Mouse (Mus musculus) neural tube, embryonic 12.5 days (tissue): ENCODE measurements at regions not wholly inside any gene's neighbourhood (a gene's known extent, or its start where the extent isn't known, plus 50 kb on each side); places are given as distances from the start of the nearest gene placed in this dataset.
"Not testable (repeated sequence)": the region's sequence is repeated elsewhere in the genome, so short reads cannot be mapped to it uniquely, and the experiment has no call there.

Experiments
- ATAC-seq: fragments of 200-750 bp; cut with Nextera tagmentation; 2 replicates; pipeline ENCODE4 v1.8.0; 2017; ENCODE audit warnings: low read depth, mild to moderate bottlenecking, moderate TSS enrichment, moderate library complexity; ENCODE audit not compliant: low FRiP score
- H3K27ac ChIP-seq: fragments of 300-500 bp; sonication (generic); 2 replicates; pipeline ENCODE4 v1.5.1; 2016
- H3K27me3 ChIP-seq: fragments of 300-500 bp; sonication (generic); replicated peaks from 2 replicates; pipeline ENCODE4 v1.6.1; 2016; ENCODE audit warnings: mild to moderate bottlenecking
- H3K36me3 ChIP-seq: fragments of 300-500 bp; sonication (generic); 2 replicates; pipeline ENCODE4 v1.6.1; 2016; ENCODE audit warnings: mild to moderate bottlenecking
- H3K4me1 ChIP-seq: fragments of 300-500 bp; sonication (generic); 2 replicates; pipeline ENCODE4 v1.6.1; 2016
- H3K4me2 ChIP-seq: fragments of 300-500 bp; sonication (generic); replicated peaks from 2 replicates; pipeline ENCODE4 v1.6.1; 2016; ENCODE audit warnings: mild to moderate bottlenecking
- H3K4me3 ChIP-seq: fragments of 300-500 bp; sonication (generic); 2 replicates; pipeline ENCODE4 v1.5.1; 2016
- H3K9ac ChIP-seq: fragments of 300-500 bp; sonication (generic); 2 replicates; pipeline ENCODE4 v1.6.1; 2016; ENCODE audit warnings: mild to moderate bottlenecking
- H3K9me3 ChIP-seq: fragments of 300-500 bp; sonication (generic); 2 replicates; pipeline ENCODE4 v1.6.1; 2016; ENCODE audit warnings: mild to moderate bottlenecking
- WGBS: fragments of 180-500 bp; shearing (Covaris S2); methylation state at CpG from one replicate; pipeline ENCODE4 v1.1.7; 2016; 5-methylcytosine and 5-hydroxymethylcytosine counted together

DNA sequence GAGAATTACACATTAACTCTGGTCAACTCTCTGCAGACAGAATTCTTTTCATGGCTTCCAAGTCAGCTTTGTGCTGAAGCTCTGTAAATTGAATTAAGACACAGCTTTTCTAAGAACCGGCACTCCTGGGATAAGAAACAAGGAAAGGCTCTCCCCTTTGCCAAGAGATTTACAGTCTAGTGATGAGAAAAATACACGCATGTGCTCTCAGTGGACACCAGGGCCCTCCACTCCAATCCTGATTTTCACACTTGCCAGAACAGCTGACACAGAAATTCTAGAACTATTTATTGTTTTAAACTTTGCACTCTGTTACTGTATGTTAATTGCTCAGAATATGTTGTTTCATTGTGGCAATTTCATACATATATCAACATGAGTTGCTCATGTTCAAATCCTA is 684.6 kb upstream of the Ptbp2 start:
- H3K36me3 ChIP-seq, result no peaks in the 10 kb centered on the region
- ATAC-seq, result no peak
- no peaks in the 10 kb centered on the region for H3K27me3 ChIP-seq
- WGBS, result 74% methylated on average over 2 of the region's 2 CpGs
- H3K9me3 ChIP-seq, result no peaks in the 10 kb centered on the region
- H3K4me3 ChIP-seq, result no peak overlapping the region
- no peak overlapping the region for H3K9ac ChIP-seq
- no peak overlapping the region for H3K4me2 ChIP-seq
- no peak overlapping the region for H3K27ac ChIP-seq
- 0 out of 2 replicates have a peak, but pooled peaks cover 4% of the 10 kb centered on the region for H3K4me1 ChIP-seq

GRCm38 (mm10) chr3:120460717-120461116 is 676.5 kb upstream of the Ptbp2 start:
- no peak for ATAC-seq
- Histone ChIP-seq H3K36me3 (no peaks in the 10 kb centered on the region), H3K9me3 (no peaks in the 10 kb centered on the region), H3K9ac (no peak overlapping the region), H3K27ac (no peak overlapping the region), H3K4me1 (no peaks in the 10 kb centered on the region), H3K27me3 (no peaks in the 10 kb centered on the region), H3K4me3 (no peak overlapping the region), H3K4me2 (no peak overlapping the region)

GRCm38 (mm10) chr3:120457912-120458311 is 673.6 kb upstream of the Ptbp2 start:
- no peaks in the 10 kb centered on the region for H3K9me3 ChIP-seq
- no peak for ATAC-seq
- H3K9ac ChIP-seq, result no peak overlapping the region
- H3K4me2 ChIP-seq, result no peak overlapping the region
- no peaks in the 10 kb centered on the region for H3K36me3 ChIP-seq
- 89% methylated on average over 7 of the region's 7 CpGs for WGBS
- H3K4me1 ChIP-seq, result no peaks in the 10 kb centered on the region
- H3K27me3 ChIP-seq, result no peaks in the 10 kb centered on the region
- no peak overlapping the region for H3K27ac ChIP-seq
- no peak overlapping the region for H3K4me3 ChIP-seq

DNA sequence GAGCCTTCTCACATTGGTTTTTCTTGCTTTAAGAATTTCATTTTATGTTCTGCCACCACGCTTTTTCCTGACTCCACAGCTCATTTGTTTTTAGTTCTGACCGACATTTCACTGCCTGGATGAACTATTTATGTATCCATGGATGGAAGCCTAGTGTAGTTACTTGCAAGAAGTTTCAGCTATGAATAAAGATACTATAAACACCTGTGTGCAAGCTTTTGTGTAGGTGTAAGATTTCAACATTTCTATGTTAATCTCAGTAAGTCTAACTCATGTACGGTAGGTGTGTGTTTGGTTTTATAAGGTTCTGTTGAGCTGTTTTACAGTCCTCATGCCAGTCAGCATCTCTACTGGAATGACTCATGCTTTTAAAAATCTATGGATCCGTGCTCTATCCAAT is 656.9 kb upstream of the Ptbp2 start:
- Histone ChIP-seq H3K9ac (no peak overlapping the region), H3K27me3 (no peaks in the 10 kb centered on the region), H3K27ac (no peak overlapping the region), H3K4me3 (no peak overlapping the region), H3K9me3 (no peaks in the 10 kb centered on the region), H3K4me1 (no peaks in the 10 kb centered on the region), H3K4me2 (no peak overlapping the region), H3K36me3 (no peaks in the 10 kb centered on the region)
- 86% methylated on average over 4 of the region's 4 CpGs for WGBS
- ATAC-seq, result no peak

DNA sequence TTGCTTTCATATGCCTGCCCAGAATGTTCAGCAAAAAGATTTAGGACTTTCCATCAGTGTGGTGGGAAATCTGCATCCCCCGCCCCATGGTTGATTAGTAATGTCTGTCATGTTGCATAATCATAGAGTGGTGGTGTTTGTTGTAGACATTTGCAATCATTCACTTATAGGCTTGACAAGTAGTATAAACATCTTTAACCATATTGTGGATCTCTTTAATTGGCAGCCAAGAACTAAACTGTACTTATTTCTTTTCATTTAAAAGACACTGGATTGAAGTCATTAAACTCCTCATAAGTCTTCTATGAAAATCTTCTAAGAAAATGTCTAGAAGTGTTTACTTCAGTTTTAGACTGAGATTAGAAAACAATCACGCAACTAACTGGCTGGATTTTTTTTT is 646.0 kb upstream of the Ptbp2 start:
- 90% methylated on average over 2 of the region's 2 CpGs for WGBS
- Histone ChIP-seq H3K4me3 (no peak overlapping the region), H3K27me3 (no peaks in the 10 kb centered on the region), H3K9ac (no peak overlapping the region), H3K36me3 (no peaks in the 10 kb centered on the region), H3K4me2 (no peak overlapping the region), H3K27ac (no peak overlapping the region), H3K4me1 (no peaks in the 10 kb centered on the region), H3K9me3 (no peaks in the 10 kb centered on the region)
- no peak for ATAC-seq

DNA sequence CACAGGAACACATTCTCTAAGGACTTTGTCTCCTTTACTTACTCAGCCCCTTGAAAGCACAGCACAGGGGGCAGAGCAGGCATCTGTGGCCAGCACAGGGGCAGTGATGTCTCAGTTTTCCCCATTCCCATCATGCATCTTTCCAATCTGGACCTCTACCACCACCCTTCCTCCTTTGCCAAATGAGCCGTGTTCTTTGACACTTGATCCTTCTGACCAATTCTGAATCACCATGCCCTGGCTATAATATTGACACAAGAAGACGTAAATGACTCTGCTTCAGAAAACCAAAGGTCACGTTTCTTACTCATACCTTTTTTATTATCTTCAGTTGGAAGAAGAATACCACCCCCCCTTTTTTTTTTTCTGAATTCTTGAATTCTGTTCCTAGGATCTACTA is 632.4 kb upstream of the Ptbp2 start:
- no peaks in the 10 kb centered on the region for H3K9me3 ChIP-seq
- no peaks in the 10 kb centered on the region for H3K4me1 ChIP-seq
- H3K27me3 ChIP-seq, result no peaks in the 10 kb centered on the region
- no peaks in the 10 kb centered on the region for H3K36me3 ChIP-seq
- no peak overlapping the region for H3K9ac ChIP-seq
- no peak overlapping the region for H3K4me3 ChIP-seq
- no peak for ATAC-seq
- H3K27ac ChIP-seq, result no peak overlapping the region
- no peak overlapping the region for H3K4me2 ChIP-seq
- WGBS, result 80% methylated on average over 3 of the region's 3 CpGs

DNA sequence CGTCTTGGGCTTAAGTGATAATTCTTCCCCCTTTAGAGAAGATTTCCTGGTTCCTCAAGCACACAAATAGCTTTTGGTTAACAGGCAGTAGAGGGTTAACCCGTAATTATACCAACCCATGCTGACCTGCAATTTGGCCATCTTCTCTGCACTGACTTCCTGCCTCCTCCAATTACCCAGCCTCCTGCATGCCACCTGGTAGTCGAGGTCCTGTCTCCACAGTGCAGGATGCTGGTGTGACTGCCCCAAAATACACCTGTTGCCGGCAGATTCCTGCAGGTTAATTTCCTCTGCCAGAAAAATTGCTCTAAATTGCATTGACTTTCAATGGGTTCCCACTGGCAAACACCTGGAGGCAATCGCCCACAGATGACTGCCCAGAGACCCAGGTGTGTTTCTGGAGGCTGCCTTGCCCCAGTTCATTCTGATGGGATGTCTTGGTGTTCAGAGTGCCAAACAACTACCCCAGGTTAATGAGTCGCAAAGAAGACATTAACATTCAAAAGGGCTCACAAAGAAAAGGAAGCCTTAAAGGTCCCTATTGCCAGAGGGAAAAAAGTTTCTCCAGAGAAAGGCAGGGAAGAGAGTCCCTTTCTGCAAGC is 591.5 kb upstream of the Ptbp2 start:
- no peak overlapping the region for H3K27ac ChIP-seq
- no peak overlapping the region for H3K4me3 ChIP-seq
- no peak overlapping the region for H3K4me2 ChIP-seq
- no peaks in the 10 kb centered on the region for H3K27me3 ChIP-seq
- no peaks in the 10 kb centered on the region for H3K36me3 ChIP-seq
- H3K9me3 ChIP-seq, result no peaks in the 10 kb centered on the region
- H3K4me1 ChIP-seq, result no peaks in the 10 kb centered on the region
- no peak overlapping the region for H3K9ac ChIP-seq
- ATAC-seq, result no peak
- WGBS, result 28% methylated on average over 6 of the region's 6 CpGs

DNA sequence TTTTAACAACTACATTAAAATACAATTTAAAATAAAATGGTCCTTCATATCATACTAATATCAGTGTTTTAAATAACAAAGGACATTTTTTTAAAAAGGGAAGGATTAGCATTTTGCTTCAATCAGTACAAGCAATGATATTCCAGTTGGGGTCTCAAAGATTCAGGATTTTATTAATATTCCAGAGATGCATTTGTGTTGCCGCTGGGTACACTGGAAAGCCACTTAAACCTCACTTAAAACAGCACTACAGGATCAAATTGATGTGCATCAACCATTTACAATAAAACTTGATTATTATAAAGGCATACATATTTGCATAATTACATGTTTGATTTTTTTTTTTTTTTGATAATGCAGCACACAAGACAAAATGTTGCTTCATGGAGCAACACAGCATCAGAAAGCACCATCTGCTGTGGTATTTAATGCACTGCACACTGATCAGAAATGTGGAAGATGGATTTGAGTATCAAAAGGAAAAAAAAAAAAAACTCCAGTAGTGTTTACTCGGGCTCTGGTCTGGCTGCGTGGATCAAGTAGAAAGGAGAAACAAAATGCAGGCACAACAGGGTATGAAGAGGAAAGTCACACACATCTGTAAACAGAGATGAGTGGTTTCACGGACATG is 558.6 kb upstream of the Ptbp2 start:
- Histone ChIP-seq H3K36me3 (no peaks in the 10 kb centered on the region), H3K27ac (no peak overlapping the region), H3K9me3 (no peaks in the 10 kb centered on the region), H3K27me3 (no peaks in the 10 kb centered on the region), H3K4me3 (no peak overlapping the region), H3K4me2 (no peak overlapping the region), H3K9ac (no peak overlapping the region), H3K4me1 (no peaks in the 10 kb centered on the region)
- WGBS, result 83% methylated on average over 4 of the region's 4 CpGs
- ATAC-seq, result no peak

- H3K36me3 ChIP-seq, result no peaks in the 10 kb centered on the region
- no peak overlapping the region for H3K9ac ChIP-seq
- H3K4me1 ChIP-seq, result no peaks in the 10 kb centered on the region
- no peak overlapping the region for H3K27ac ChIP-seq
- no peak for ATAC-seq
- H3K4me3 ChIP-seq, result no peak overlapping the region
- H3K4me2 ChIP-seq, result no peak overlapping the region
- no peaks in the 10 kb centered on the region for H3K27me3 ChIP-seq
- 61% methylated on average over 2 of the region's 2 CpGs for WGBS
- no peaks in the 10 kb centered on the region for H3K9me3 ChIP-seq
Observed at GRCm38 (mm10) chr3:120341882-120342281, 557.6 kb upstream of the Ptbp2 start.

DNA sequence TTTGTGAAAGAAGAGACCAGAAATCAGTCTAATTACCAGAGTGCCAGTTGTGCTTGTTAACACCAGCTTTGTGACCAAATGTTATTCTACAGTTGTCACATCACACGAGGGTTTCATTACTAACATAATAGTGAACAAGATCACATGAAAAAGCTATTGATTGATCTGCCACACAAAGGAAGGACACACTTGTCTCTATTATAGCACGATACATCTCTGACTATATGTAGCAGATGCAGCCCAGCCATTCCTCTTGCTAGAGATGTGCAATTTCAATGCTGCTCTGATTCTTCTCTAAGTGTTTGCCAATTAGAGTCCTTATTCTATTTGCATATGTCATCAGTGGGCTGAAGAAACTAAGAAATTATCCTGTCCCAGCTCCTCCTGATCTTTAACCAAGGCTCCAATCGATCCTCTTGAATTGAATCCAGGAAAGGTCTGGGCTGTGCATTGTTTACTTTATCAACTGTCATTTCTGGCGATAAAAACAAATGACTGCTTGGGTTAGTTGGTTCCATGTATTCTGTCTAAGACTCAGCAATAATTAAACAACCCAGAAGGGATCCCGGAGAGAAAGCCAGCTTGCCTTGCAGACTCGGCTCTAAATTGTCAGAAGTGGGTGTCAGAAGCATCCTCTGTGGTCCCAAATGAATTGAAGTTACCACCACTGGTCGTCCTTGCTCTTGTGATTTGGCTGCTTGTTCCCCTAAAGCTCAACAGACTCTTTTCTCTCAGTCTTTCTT is 551.7 kb upstream of the Ptbp2 start:
- H3K27me3 ChIP-seq, result no peaks in the 10 kb centered on the region
- no peak overlapping the region for H3K4me2 ChIP-seq
- no peak overlapping the region for H3K9ac ChIP-seq
- WGBS, result 80% methylated on average over 7 of the region's 7 CpGs
- ATAC-seq, result no peak
- H3K4me3 ChIP-seq, result no peak overlapping the region
- H3K4me1 ChIP-seq, result no peaks in the 10 kb centered on the region
- H3K9me3 ChIP-seq, result no peaks in the 10 kb centered on the region
- H3K36me3 ChIP-seq, result no peaks in the 10 kb centered on the region
- H3K27ac ChIP-seq, result no peak overlapping the region

- not testable (repeated sequence) for H3K9me3 ChIP-seq, H3K27me3 ChIP-seq, H3K4me3 ChIP-seq, H3K4me2 ChIP-seq, H3K27ac ChIP-seq, H3K4me1 ChIP-seq, H3K36me3 ChIP-seq, ATAC-seq, H3K9ac ChIP-seq
- WGBS, result 96% methylated on average over 3 of the region's 3 CpGs
Observed at GRCm38 (mm10) chr3:120307042-120307441, 522.8 kb upstream of the Ptbp2 start.

- H3K4me1 ChIP-seq, result 0 out of 2 replicates have a peak, but pooled peaks cover 3% of the 10 kb centered on the region
- no peaks in the 10 kb centered on the region for H3K27me3 ChIP-seq
- no peak overlapping the region for H3K27ac ChIP-seq
- no peaks in the 10 kb centered on the region for H3K36me3 ChIP-seq
- peak; percentile 75 for ATAC-seq
- H3K9ac ChIP-seq, result no peak overlapping the region
- no peak overlapping the region for H3K4me2 ChIP-seq
- no peaks in the 10 kb centered on the region for H3K9me3 ChIP-seq
- 30% methylated on average over 8 of the region's 8 CpGs for WGBS
- no peak overlapping the region for H3K4me3 ChIP-seq
Observed at GRCm38 (mm10) chr3:120305608-120306007, 521.3 kb upstream of the Ptbp2 start.
